Mouse (Mus musculus) kidney, postnatal 14 days (tissue): ENCODE results near the gene Tal1.

Experiments
- DNase-seq: peaks from one replicate; pipeline ENCODE4 v3.0.0; 2022; ENCODE audit warnings: mixed read lengths

Gene Tal1

GRCm38 (mm10) chr4:115119642-115120041 lies 63.4 kb downstream of the Tal1 start:
- no peak for DNase-seq

- no peak for DNase-seq
These were observed 64.9 kb downstream of the Tal1 start for GRCm38 (mm10) chr4:115121162-115121561.
